10 mouse cellular contexts compared by ENCODE assay signal in genomic region chr5:67215121-67216030, GRCm38 (mm10). TPM values are rescaled to one million over a fixed set of nuclear protein-coding genes. Genes with fewer than 3 reads are reported as not detected.
A peak's percentile ranks its signal among the peaks of the same experiment; 100 is the strongest.
DNase-seq lines count a peak whose midpoint lies in the region; ATAC-seq and TF ChIP-seq lines count a peak whose summit lies in the region.
"Had no signal": no experiment of that assay in that cellular context is flagged by ENCODE, and none has a peak within 500 bp of the region (broad histone marks: within the 10 kb centered on the region; RNA-seq: fewer than 3 reads in every experiment).

No protein-coding gene starts in this region.

- no peak overlapping the region for H3K27ac ChIP-seq in ES-Bruce4 (ENCODE audit: insufficient read depth, low read length)
- no peak overlapping the region for H3K27ac ChIP-seq in forebrain, embryonic 15.5 days (replicated peaks)
- H3K27ac ChIP-seq in midbrain, embryonic 11.5 days (ENCODE audit: low read depth, low read length): no peak overlapping the region

- H3K4me3 ChIP-seq in ES-Bruce4 (ENCODE audit: low read depth, low read length): 0 out of 2 replicates have a peak overlapping the region, but pooled peaks have one; percentile 0
- peak overlapping the region; percentile 19 for H3K4me3 ChIP-seq in forebrain, embryonic 15.5 days
- H3K4me3 ChIP-seq in midbrain, embryonic 11.5 days (ENCODE audit: low read depth, low read length): no peak overlapping the region; the same call in 1 of the 2 replicates

- H3K9me3 ChIP-seq in ES-Bruce4 (replicated peaks; ENCODE audit: control insufficient read depth, insufficient read depth, low read length, poor library complexity, severe bottlenecking): no peaks in the 10 kb centered on the region
- no peaks in the 10 kb centered on the region for H3K9me3 ChIP-seq in forebrain, embryonic 15.5 days
- H3K9me3 ChIP-seq in midbrain, embryonic 11.5 days (ENCODE audit: control insufficient read depth, low read length): no peaks in the 10 kb centered on the region

- 0 out of 2 replicates have a peak, but pooled peaks have one; percentile 35 for TF ChIP-seq EP300 in ES-Bruce4 (IDR thresholded peaks at IDR 0.05; ENCODE audit: insufficient read depth, low read depth, low read length)

- ATAC-seq in forebrain, embryonic 15.5 days (replicated peaks): no peak
- ATAC-seq in midbrain, embryonic 11.5 days (ENCODE audit: low FRiP score): 0 out of 2 replicates have a peak, but pooled peaks have one; percentile 18
- ATAC-seq: Patski had no signal

- H3K36me3 ChIP-seq in ES-Bruce4 (ENCODE audit: control insufficient read depth, insufficient read depth, low read length, poor library complexity, severe bottlenecking): no peaks in the 10 kb centered on the region
- H3K36me3 ChIP-seq in forebrain, embryonic 15.5 days: no peaks in the 10 kb centered on the region
- no peaks in the 10 kb centered on the region for H3K36me3 ChIP-seq in midbrain, embryonic 11.5 days (ENCODE audit: control insufficient read depth, insufficient read depth, low read length)

- WGBS in forebrain, embryonic 15.5 days: 2% methylated on average over 28 of the region's 28 CpGs
- under 1% methylated on average over 28 of the region's 28 CpGs for WGBS in midbrain, embryonic 11.5 days

- no peak for TF ChIP-seq CTCF in ES-Bruce4 (IDR thresholded peaks at IDR 0.05; ENCODE audit: low read depth, low read length)

- no peak for TF ChIP-seq POLR2A in ES-Bruce4 (IDR thresholded peaks at IDR 0.05; ENCODE audit: insufficient read depth, low read length)

- H3K4me1 ChIP-seq in ES-Bruce4 (ENCODE audit: control insufficient read depth, insufficient read depth, low read length): no peaks in the 10 kb centered on the region
- H3K4me1 ChIP-seq in forebrain, embryonic 15.5 days: peaks cover 16% of the 10 kb centered on the region
- peaks cover 13% of the 10 kb centered on the region for H3K4me1 ChIP-seq in midbrain, embryonic 11.5 days (ENCODE audit: control insufficient read depth, insufficient read depth, low read length)

- peaks cover 3% of the 10 kb centered on the region; the same call in 1 of the 2 replicates for H3K27me3 ChIP-seq in ES-Bruce4 (ENCODE audit: control insufficient read depth, insufficient read depth, low read length, poor library complexity, severe bottlenecking)
- H3K27me3 ChIP-seq in forebrain, embryonic 15.5 days: peaks cover 66% of the 10 kb centered on the region
- peaks cover 77% of the 10 kb centered on the region for H3K27me3 ChIP-seq in midbrain, embryonic 11.5 days (ENCODE audit: control insufficient read depth, insufficient read depth, low read length)

- H3K9ac ChIP-seq in ES-Bruce4 (ENCODE audit: low read depth, poor library complexity, severe bottlenecking): no peak overlapping the region
- H3K9ac ChIP-seq in forebrain, embryonic 15.5 days (replicated peaks): no peak overlapping the region; the same call in 1 of the 2 replicates
- no peak overlapping the region for H3K9ac ChIP-seq in midbrain, embryonic 11.5 days (ENCODE audit: low read length)

- DNase-seq in heart, adult 11 months: peak; percentile 84
- no peak for DNase-seq in heart, postnatal 10 days
- peak; percentile 94 for DNase-seq in midbrain, embryonic 11.5 days (ENCODE audit: low spot score, missing footprints)
- DNase-seq in thymus, adult 18-20 months: no peak
- no peak for DNase-seq in left cerebral cortex, postnatal 4 days
- DNase-seq in natural killer cell, adult 2 months (ENCODE audit: low spot score in 2 of 2): no peak
- DNase-seq: kidney, adult 8-10 months had no signal

- peak overlapping the region; percentile 46 for H3K4me2 ChIP-seq in forebrain, embryonic 15.5 days (replicated peaks)
- H3K4me2 ChIP-seq in midbrain, embryonic 11.5 days: peak overlapping the region; percentile 16

- intact Hi-C loops in heart, postnatal 10 days (cut with DNase I): no loop called here
- intact Hi-C loops in left cerebral cortex, postnatal 4 days (cut with DNase I): no loop called here

RNA-seq across cellular contexts. Expression of gene Tmem33, which starts 45.0 kb away (rescaled TPM):
- 10 to 100 TPM; 40.1 to 46.0 TPM for total RNA-seq in heart, postnatal 10 days (2021)
- polyA plus RNA-seq in ES-Bruce4 (2011; ENCODE audit: insufficient read depth, insufficient read length, low read depth, missing spikeins): 73.0 and 76.5 TPM in 2 replicates
- 75.8 and 80.5 TPM in 2 replicates for polyA plus RNA-seq in forebrain, embryonic 15.5 days (2015; fragmentation: Nextera tagmentation; extraction: Ambion mirVana)
- polyA plus RNA-seq in midbrain, embryonic 11.5 days (2014; fragmentation: Nextera tagmentation; extraction: Ambion mirVana): 120 and 121 TPM in 2 replicates
- total RNA-seq in left cerebral cortex, postnatal 4 days (2021): 10 to 100 TPM; 60.6 to 66.2 TPM

Comparison
In these comparisons a context has a peak if more than half of its experiments do, and no peak if none do; other contexts are left out.
1. DNase-seq: peak in heart, adult 11 months (single experiment) and midbrain, embryonic 11.5 days (single experiment); none in heart, postnatal 10 days (0 of 2), thymus, adult 18-20 months (0 of 2), left cerebral cortex, postnatal 4 days (single experiment) and natural killer cell, adult 2 months (0 of 2).